Mouse (Mus musculus): Measurements from ENCODE around the gene Rdh16f2. TPM values are rescaled to one million over a fixed set of nuclear protein-coding genes. Genes with fewer than 3 reads are reported as not detected.
"Not testable (repeated sequence)": the region's sequence is repeated elsewhere in the genome, so short reads cannot be mapped to it uniquely, and the experiment has no call there.

Gene Rdh16f2
- polyA plus RNA-seq, 1 experiment from 2014 or later: not detected

DNA sequence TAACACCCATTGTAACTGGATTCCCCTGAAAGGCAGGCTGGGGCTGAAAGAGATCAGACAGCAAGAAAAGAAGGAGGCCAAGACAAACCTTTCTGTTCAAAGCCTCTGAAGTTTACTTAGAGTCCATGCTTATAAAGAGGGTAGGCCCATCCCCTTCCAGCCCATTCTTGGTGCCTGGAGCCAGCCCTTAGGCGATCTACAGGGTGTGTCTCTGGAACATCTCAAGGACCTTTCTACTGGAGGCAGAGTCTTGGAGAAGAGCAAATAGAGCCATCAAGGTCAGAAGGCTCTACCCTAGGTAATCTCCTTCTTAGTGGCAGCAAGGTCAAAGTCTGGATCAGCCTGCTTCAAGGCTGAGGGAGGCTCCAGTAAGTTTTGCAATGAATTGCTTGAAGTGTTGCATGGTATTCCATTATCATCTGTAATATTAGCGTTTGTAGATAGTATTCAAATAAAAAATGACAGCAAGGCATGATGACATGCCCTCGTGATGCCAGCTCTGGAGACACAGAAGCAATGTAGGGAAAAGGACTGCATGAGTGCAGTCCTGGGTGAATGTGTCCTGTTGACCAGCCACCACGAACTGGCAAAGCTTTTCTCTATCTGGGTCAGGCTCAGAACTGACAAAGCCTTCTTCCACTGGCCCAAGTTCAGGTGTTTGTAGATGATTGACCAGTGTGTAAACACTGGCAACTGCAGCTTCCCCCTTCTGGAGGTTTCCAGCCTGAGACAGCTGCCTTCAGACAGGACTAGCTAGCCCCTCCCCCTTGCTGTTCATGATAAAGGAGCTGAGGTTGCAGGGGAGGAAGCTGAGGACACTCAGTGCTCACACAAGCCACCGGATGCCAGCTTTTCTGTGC is 27.1 kb downstream of the Rdh16f2 start:
- H3K4me3 ChIP-seq; ATAC-seq (ENCODE audit: insufficient number of reproducible peaks, insufficient read depth, low FRiP score, low TSS enrichment, low read depth); H3K4me1 ChIP-seq; H3K9me3 ChIP-seq; H3K27me3 ChIP-seq; H3K36me3 ChIP-seq; H3K27ac ChIP-seq; H3K9ac ChIP-seq; H3K4me2 ChIP-seq: not testable (repeated sequence)
- 70% methylated on average over 5 of the region's 5 CpGs for WGBS

DNA sequence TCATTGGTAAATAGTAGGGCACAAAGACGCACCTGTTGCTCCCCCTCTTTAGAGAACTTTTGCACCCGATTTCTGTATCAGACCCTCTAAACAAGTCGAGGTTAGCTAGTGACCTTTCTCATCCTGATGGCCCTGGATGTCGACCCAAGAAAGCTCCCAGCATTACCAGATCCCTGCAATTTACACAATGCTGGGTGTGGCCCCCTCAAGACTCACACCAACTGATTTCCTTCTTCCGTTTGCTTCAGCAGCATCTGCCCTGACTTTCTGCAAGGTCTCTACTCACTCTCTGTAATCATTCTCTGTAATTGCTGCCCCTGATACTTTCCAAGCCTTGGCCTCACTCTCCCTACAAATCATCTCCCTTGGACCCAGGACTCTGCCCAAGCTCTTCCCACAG is 30.4 kb downstream of the Rdh16f2 start:
- Histone ChIP-seq H3K27ac (no peak overlapping the region), H3K36me3 (no peaks in the 10 kb centered on the region), H3K9ac (no peak overlapping the region), H3K4me3 (no peak overlapping the region), H3K27me3 (no peaks in the 10 kb centered on the region), H3K9me3 (no peaks in the 10 kb centered on the region), H3K4me2 (no peak overlapping the region), H3K4me1 (no peaks in the 10 kb centered on the region)
- 67% methylated on average over 5 of the region's 5 CpGs for WGBS
- ATAC-seq (ENCODE audit: insufficient number of reproducible peaks, insufficient read depth, low FRiP score, low TSS enrichment, low read depth): no peak

DNA sequence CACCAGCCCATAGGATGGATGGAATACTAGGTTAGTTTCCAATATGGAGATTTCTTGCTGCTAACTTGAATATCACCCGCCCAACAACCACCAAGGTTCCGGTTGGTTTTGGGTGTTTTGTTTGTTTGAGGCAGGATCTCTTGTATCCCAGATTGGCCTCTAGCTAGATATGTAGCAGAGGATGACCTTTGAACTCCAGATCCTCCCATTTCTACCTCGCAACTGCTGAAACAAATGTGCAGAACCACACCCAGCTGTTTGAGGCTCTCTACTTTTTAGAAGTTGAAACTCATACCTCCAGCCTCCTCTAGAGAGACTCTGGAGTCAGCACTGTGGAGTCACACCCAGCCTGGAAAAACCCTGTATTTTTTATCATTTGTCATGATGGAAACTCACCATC is 31.2 kb downstream of the Rdh16f2 start:
- H3K9me3 ChIP-seq: no peaks in the 10 kb centered on the region
- no peaks in the 10 kb centered on the region for H3K27me3 ChIP-seq
- H3K4me1 ChIP-seq: no peaks in the 10 kb centered on the region
- no peak overlapping the region for H3K9ac ChIP-seq
- no peak overlapping the region for H3K4me3 ChIP-seq
- 84% methylated on average over 3 of the region's 3 CpGs for WGBS
- H3K27ac ChIP-seq: no peak overlapping the region
- H3K4me2 ChIP-seq: no peak overlapping the region
- H3K36me3 ChIP-seq: no peaks in the 10 kb centered on the region
- no peak for ATAC-seq (ENCODE audit: insufficient number of reproducible peaks, insufficient read depth, low FRiP score, low TSS enrichment, low read depth)

DNA sequence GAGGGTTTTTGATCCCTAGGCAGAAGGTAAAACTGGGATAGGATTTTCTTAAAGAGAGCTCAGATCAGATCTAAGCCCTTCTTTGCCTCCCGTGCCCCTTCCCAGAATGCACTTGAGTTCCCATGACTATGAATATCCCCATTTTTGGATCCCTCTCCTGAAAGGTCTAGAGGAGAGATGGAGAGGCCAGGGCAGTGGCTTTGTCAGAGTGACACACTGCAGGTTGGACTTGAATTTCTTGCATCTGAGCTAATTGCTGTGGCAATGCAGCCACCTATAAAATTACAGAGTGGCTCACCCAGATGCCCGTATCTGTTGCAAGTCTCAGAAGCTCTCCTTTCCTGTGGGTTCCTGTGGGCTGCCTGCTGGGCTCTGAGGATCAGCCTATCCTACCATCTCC is 31.9 kb downstream of the Rdh16f2 start, which contains the start of gene Sdr9c7:
Sdr9c7 (plus strand) TSS at position 301 of the 400 bp plus-strand sequence.
- no peaks in the 10 kb centered on the region for H3K36me3 ChIP-seq
- no peaks in the 10 kb centered on the region for H3K9me3 ChIP-seq
- 69% methylated on average over 2 of the region's 2 CpGs for whole genome bisulfite sequencing
- no peak within 1 kb of the TSS for H3K4me3 ChIP-seq
- H3K4me1 ChIP-seq: no peaks in the 10 kb centered on the region
- no peak within 1 kb of the TSS for H3K27ac ChIP-seq
- H3K4me2 ChIP-seq: no peak within 1 kb of the TSS
- ATAC-seq (ENCODE audit: insufficient number of reproducible peaks, insufficient read depth, low FRiP score, low TSS enrichment, low read depth): no peak
- H3K9ac ChIP-seq: no peak within 1 kb of the TSS
- H3K27me3 ChIP-seq: no peaks in the 10 kb centered on the region

DNA sequence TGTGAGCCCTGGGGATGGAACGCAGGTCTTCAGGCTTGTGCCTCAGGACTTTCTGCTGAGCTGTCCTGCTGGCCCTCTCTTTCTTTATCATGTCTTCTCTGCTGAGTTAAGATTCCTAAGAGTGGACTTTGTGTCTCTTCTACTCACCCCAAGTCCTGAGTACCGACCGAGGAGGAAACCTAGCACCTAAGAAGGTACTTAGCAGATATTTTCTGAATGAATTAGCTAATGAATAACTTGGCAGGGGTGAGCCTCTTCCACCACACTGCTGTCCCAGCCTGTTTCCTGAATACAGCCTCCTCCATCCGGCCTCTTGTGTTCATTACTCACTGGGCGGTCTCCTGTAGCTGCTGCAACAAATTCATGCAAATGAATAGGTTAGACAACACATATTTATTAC is 33.5 kb downstream of the Rdh16f2 start:
- no peak overlapping the region for H3K4me3 ChIP-seq
- ATAC-seq (ENCODE audit: insufficient number of reproducible peaks, insufficient read depth, low FRiP score, low TSS enrichment, low read depth): no peak

DNA sequence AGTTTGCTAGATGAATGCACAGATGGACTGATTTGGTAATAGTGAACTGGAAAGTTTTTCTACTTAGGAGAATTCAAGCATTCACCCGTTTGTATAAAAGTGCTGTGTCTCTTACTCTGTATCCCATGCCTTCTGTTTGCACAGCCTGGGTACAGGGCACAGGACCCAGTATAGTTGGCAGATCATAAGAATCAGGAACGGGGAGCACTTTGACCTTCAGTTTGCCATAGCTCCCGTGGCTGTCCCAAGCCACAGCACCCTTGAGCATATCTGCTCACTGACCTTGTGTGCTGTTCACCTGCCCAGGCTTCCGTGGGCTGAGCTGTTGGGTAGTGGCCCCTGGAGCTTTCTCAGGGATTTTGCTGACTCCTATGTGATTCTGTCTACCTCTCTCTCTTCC is 35.5 kb downstream of the Rdh16f2 start:
- Histone ChIP-seq H3K4me3 (no peak overlapping the region), H3K27ac (no peak overlapping the region), H3K9me3 (no peaks in the 10 kb centered on the region), H3K4me1 (peaks cover 4% of the 10 kb centered on the region), H3K36me3 (no peaks in the 10 kb centered on the region), H3K4me2 (no peak overlapping the region), H3K27me3 (no peaks in the 10 kb centered on the region), H3K9ac (no peak overlapping the region)
- 83% methylated on average over 4 of the region's 4 CpGs for WGBS
- ATAC-seq (ENCODE audit: insufficient number of reproducible peaks, insufficient read depth, low FRiP score, low TSS enrichment, low read depth): no peak

More for the DNA sequence above, 33.5 kb downstream of the Rdh16f2 start:
- 71% methylated on average over 5 of the region's 5 CpGs for WGBS
- Histone ChIP-seq H3K9me3 (no peaks in the 10 kb centered on the region), H3K4me1 (no peaks in the 10 kb centered on the region), H3K9ac (no peak overlapping the region), H3K36me3 (no peaks in the 10 kb centered on the region), H3K27ac (no peak overlapping the region), H3K27me3 (no peaks in the 10 kb centered on the region), H3K4me2 (no peak overlapping the region)

DNA sequence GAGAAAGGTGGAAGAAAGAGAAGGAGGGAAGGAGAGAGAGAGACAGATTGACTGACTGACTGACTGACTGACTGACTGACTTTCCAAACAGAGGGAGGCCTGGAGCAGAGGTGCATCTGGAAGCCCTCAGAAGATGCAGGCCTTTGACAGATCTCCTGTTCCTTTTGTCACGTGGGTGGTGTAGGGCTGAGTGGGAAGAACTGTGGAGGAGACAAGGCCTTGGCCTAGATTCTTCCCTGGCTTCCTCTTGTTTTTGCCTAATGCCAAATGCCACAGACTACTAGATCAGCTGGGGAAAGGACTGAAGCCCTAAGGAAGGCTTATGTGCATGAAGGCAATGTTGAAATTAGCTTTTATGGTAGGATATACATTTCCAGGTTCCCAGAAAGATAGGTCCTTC is 36.8 kb downstream of the Rdh16f2 start:
- Histone ChIP-seq H3K9ac (no peak overlapping the region), H3K27ac (no peak overlapping the region), H3K4me3 (no peak overlapping the region), H3K27me3 (no peaks in the 10 kb centered on the region), H3K4me2 (no peak overlapping the region), H3K36me3 (no peaks in the 10 kb centered on the region), H3K4me1 (peaks cover 4% of the 10 kb centered on the region), H3K9me3 (no peaks in the 10 kb centered on the region)
- no peak for ATAC-seq (ENCODE audit: insufficient number of reproducible peaks, insufficient read depth, low FRiP score, low TSS enrichment, low read depth)
- WGBS: 70% methylated on average over 1 of the region's 1 CpGs

DNA sequence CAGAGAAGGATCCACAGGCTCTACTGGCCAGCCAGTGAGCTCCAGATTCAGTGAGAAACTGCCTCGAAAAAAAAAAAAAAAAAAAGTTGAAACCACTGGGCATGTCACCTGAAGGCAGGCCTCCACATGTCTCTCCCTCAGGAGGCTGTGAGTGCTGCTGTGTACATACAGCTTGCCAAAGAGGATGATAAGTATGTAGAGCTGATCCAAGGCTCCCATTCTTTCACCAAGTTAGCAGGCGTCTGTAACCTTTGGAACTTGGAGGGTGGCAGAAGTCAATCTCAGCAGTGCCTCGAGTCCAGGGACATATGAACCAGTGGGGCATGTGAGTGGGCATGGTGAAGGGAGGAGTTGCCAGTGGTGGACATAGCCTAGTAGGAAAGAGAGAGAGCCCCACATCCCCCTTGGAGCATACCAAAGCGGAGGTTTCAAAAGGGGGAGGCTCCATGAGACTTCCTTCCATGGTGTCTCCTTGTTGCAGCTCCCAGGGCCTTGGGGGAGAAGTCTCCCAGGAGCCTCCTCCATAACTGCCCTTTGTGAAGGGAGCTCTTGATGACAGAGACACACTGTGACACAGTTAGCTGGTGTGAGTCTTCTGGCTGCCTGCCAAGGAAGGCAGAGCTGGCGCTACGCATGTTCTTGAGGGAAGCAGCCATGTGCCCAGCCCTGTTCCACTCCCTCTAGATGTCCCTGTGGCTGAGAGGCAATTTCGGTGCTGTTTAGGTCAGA is 38.6 kb downstream of the Rdh16f2 start:
- ATAC-seq (ENCODE audit: insufficient number of reproducible peaks, insufficient read depth, low FRiP score, low TSS enrichment, low read depth): 0 out of 2 replicates have a peak, but pooled peaks have one; percentile 56
- Histone ChIP-seq H3K9me3 (no peaks in the 10 kb centered on the region), H3K4me3 (no peak overlapping the region), H3K4me1 (peaks cover 4% of the 10 kb centered on the region), H3K4me2 (no peak overlapping the region), H3K36me3 (no peaks in the 10 kb centered on the region), H3K27me3 (no peaks in the 10 kb centered on the region), H3K9ac (no peak overlapping the region), H3K27ac (peak overlapping the region; percentile 11; the same call in 1 of the 2 replicates)
- WGBS: 59% methylated on average over 7 of the region's 7 CpGs

DNA sequence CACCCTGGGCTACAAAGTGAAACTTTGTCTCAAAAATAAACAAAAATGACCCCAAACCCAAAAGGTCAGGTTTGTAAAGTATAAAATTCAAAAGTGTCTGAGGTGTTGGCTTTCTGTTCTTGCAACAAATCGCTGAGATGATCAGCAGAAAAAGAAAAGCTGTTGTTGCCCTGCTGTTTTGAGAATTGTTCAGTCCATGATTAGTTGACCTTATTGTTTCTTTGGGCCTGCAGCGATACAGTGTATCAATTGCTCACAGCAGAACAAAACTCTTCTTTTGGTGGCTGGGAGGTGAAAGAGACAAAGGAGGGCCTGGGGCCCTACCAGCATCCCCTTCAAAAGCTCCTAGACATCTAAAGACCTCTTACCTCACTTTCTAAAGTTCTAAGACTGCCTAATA is 39.9 kb downstream of the Rdh16f2 start:
- Histone ChIP-seq H3K4me1 (peaks cover 4% of the 10 kb centered on the region), H3K27me3 (no peaks in the 10 kb centered on the region), H3K27ac (no peak overlapping the region), H3K4me3 (no peak overlapping the region), H3K9me3 (no peaks in the 10 kb centered on the region), H3K36me3 (no peaks in the 10 kb centered on the region), H3K4me2 (no peak overlapping the region), H3K9ac (no peak overlapping the region)
- WGBS: 82% methylated on average over 2 of the region's 2 CpGs
- no peak for ATAC-seq (ENCODE audit: insufficient number of reproducible peaks, insufficient read depth, low FRiP score, low TSS enrichment, low read depth)

DNA sequence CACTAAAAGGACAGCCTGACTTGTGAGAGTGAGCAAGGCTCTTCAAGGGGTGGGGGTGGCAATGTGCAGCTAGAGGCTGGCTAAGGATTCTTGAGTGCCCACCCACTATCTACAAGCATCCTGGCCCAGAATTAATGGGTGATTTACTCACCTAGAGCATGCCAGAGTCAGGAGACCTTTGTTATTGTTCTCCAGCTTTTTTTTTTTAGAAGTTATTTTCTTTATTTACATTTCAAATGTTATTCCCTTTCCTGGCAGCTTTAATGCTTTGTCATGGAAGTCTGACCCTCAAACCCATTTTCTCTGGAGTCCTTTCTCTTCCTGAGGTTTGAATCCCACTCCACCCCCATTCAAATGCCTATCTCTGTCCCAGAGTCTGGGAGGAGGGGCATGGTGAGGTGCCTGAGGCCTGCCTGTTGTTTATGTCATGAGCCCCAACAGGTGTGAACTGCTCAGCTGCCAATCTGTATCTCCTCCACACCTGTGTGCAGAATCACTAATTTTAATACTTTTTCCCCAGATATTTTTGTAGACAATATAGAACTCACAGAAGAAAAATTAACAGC is 41.2 kb downstream of the Rdh16f2 start:
- no peak for ATAC-seq (ENCODE audit: insufficient number of reproducible peaks, insufficient read depth, low FRiP score, low TSS enrichment, low read depth)
- Histone ChIP-seq H3K27me3 (no peaks in the 10 kb centered on the region), H3K9ac (no peak overlapping the region)

DNA sequence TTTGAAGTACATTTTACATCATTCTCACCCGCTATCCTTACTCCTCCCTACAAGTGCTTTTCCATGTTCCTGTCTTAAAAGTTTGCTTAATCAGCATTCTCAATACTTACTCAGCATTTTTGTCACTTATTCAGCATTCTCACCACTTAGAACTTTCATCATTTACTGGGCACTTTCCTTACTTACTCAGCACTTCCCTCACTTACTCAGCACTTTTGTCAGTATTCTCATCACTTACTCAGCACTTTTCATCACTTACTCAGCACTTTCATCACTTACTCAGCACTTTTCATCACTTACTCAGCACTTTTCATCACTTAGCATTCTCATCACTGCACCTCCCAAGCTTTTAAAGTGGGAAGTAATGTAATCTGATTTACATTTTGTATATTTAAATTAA is 49.3 kb downstream of the Rdh16f2 start:
- 85% methylated on average over 1 of the region's 1 CpGs for WGBS
- Histone ChIP-seq H3K4me2 (no peak overlapping the region), H3K27ac (no peak overlapping the region), H3K9me3 (no peaks in the 10 kb centered on the region), H3K4me3 (no peak overlapping the region), H3K4me1 (no peaks in the 10 kb centered on the region), H3K27me3 (no peaks in the 10 kb centered on the region), H3K9ac (no peak overlapping the region), H3K36me3 (no peaks in the 10 kb centered on the region)
- ATAC-seq (ENCODE audit: insufficient number of reproducible peaks, insufficient read depth, low FRiP score, low TSS enrichment, low read depth): no peak

More for the DNA sequence above, 41.2 kb downstream of the Rdh16f2 start:
- Histone ChIP-seq H3K4me3 (no peak overlapping the region), H3K9me3 (no peaks in the 10 kb centered on the region), H3K27ac (no peak overlapping the region), H3K4me1 (peaks cover 4% of the 10 kb centered on the region), H3K36me3 (no peaks in the 10 kb centered on the region), H3K4me2 (no peak overlapping the region)

DNA sequence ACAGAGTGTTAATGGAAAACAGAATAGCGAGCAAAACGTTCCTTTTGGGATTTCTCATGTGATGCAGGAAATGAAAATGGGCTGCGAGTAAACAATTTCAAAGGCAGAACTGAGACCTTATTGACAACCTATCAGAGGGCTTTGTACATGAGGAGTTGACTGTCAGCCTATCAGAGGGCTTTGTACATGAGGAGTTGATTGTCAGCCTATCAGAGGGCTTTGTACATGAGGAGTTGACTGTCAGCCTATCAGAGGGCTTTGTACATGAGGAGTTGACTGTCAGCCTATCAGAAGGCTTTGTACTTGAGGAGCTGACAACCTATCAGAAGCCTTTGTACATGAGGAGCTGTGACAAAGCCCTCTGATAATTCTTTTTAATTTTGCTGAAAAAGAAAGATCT is 50.9 kb downstream of the Rdh16f2 start:
- WGBS: 62% methylated on average over 3 of the region's 3 CpGs
- H3K4me3 ChIP-seq; ATAC-seq (ENCODE audit: insufficient number of reproducible peaks, insufficient read depth, low FRiP score, low TSS enrichment, low read depth); H3K27me3 ChIP-seq; H3K4me2 ChIP-seq; H3K27ac ChIP-seq; H3K9ac ChIP-seq; H3K4me1 ChIP-seq; H3K36me3 ChIP-seq; H3K9me3 ChIP-seq: not testable (repeated sequence)
